Mouse (Mus musculus) C2C12 (cell line): ENCODE measurements at regions not wholly inside any gene's neighbourhood (a gene's known extent, or its start where the extent isn't known, plus 50 kb on each side); places are given as distances from the start of the nearest gene placed in this dataset.

ENCODE experiments used
- CEBPB ChIP-seq: IDR thresholded peaks from one replicate; pipeline ENCODE4 v1.6.1; 2011; ENCODE audit warnings: low read depth, mild to moderate bottlenecking, control low read depth, moderate library complexity
- CTCF ChIP-seq: IDR thresholded peaks from one replicate; pipeline ENCODE4 v1.5.1; 2011; ENCODE audit not compliant: control insufficient read depth, insufficient read depth, insufficient read length
- FOSL1 ChIP-seq: IDR thresholded peaks from one replicate; pipeline ENCODE4 v1.8.0; 2011; ENCODE audit warnings: mild to moderate bottlenecking, low read length; ENCODE audit not compliant: poor library complexity, insufficient read depth, severe bottlenecking
- MAX ChIP-seq: IDR thresholded peaks from one replicate; pipeline ENCODE4 v1.6.1; 2011; ENCODE audit warnings: mild to moderate bottlenecking, control low read depth
- MYOD1 ChIP-seq: IDR thresholded peaks from one replicate; pipeline ENCODE4 v1.6.1; 2011; ENCODE audit warnings: low read depth; ENCODE audit not compliant: control insufficient read depth, insufficient read length
- MYOG ChIP-seq: IDR thresholded peaks from one replicate; pipeline ENCODE4 v1.6.1; 2011; ENCODE audit not compliant: control insufficient read depth, insufficient read length; ENCODE audit errors: extremely low read depth
- USF1 ChIP-seq: IDR thresholded peaks from one replicate; pipeline ENCODE4 v1.6.1; 2011; ENCODE audit warnings: low read depth, mild to moderate bottlenecking, control low read depth, moderate library complexity

- TF ChIP-seq CTCF (no peak), MYOG (no peak), MAX (no peak), CEBPB (no peak), USF1 (no peak), MYOD1 (no peak), FOSL1 (no peak)
These were observed 284.2 kb upstream of the Emcn start for GRCm38 (mm10) chr3:137056544-137057224.
